Mouse (Mus musculus): Measurements from ENCODE around the gene Trmt1l. TPM values are rescaled to one million over a fixed set of nuclear protein-coding genes. Genes with fewer than 3 reads are reported as not detected.
"Not testable (repeated sequence)": the region's sequence is repeated elsewhere in the genome, so short reads cannot be mapped to it uniquely, and the experiment has no call there.

Gene Trmt1l
- polyA plus RNA-seq, 1 experiment from 2014 or later = 18.9 TPM

GRCm38 (mm10) chr1:151457087-151457486 is 28.7 kb downstream of the Trmt1l start:
- WGBS (ENCODE audit: insufficient replicate concordance) = 26% methylated on average over 5 of the region's 5 CpGs

GRCm38 (mm10) chr1:151461265-151461664 is 32.9 kb downstream of the Trmt1l start:
- no peaks in the 10 kb centered on the region for H3K27me3 ChIP-seq
- no peak overlapping the region for H3K9ac ChIP-seq
- DNase-seq (no peak), ATAC-seq (ENCODE audit: low read depth) (no peak)
- no peak overlapping the region for H3K4me3 ChIP-seq (replicated peaks)
- H3K36me3 ChIP-seq = peaks cover 42% of the 10 kb centered on the region
- no peaks in the 10 kb centered on the region; the same call in 1 of the 2 replicates for H3K4me1 ChIP-seq (replicated peaks)
- H3K9me3 ChIP-seq (replicated peaks) = no peaks in the 10 kb centered on the region
- H3K27ac ChIP-seq = no peak overlapping the region
- H3K4me2 ChIP-seq = no peak overlapping the region
- 83% methylated on average over 9 of the region's 9 CpGs for WGBS (ENCODE audit: insufficient replicate concordance)

More at GRCm38 (mm10) chr1:151457087-151457486, 28.7 kb downstream of the Trmt1l start:
- Histone ChIP-seq H3K4me3 (replicated peaks) (no peak overlapping the region), H3K9me3 (replicated peaks) (no peaks in the 10 kb centered on the region), H3K27ac (no peak overlapping the region), H3K27me3 (no peaks in the 10 kb centered on the region), H3K4me1 (replicated peaks) (no peaks in the 10 kb centered on the region), H3K9ac (no peak overlapping the region), H3K4me2 (no peak overlapping the region), H3K36me3 (peaks cover 66% of the 10 kb centered on the region)
- DNase-seq = no peak
- no peak for ATAC-seq (ENCODE audit: low read depth)

GRCm38 (mm10) chr1:151464914-151465313 is 36.6 kb downstream of the Trmt1l start:
- H3K4me2 ChIP-seq = no peak overlapping the region
- no peak overlapping the region for H3K27ac ChIP-seq
- no peak overlapping the region for H3K9ac ChIP-seq
- no peak overlapping the region for H3K4me3 ChIP-seq (replicated peaks)
- no peak for ATAC-seq (ENCODE audit: low read depth)
- H3K36me3 ChIP-seq = peaks cover 17% of the 10 kb centered on the region
- DNase-seq = no peak
- WGBS (ENCODE audit: insufficient replicate concordance) = 68% methylated on average over 4 of the region's 4 CpGs
- H3K27me3 ChIP-seq = no peaks in the 10 kb centered on the region
- no peaks in the 10 kb centered on the region; the same call in 1 of the 2 replicates for H3K4me1 ChIP-seq (replicated peaks)
- no peaks in the 10 kb centered on the region for H3K9me3 ChIP-seq (replicated peaks)

DNA sequence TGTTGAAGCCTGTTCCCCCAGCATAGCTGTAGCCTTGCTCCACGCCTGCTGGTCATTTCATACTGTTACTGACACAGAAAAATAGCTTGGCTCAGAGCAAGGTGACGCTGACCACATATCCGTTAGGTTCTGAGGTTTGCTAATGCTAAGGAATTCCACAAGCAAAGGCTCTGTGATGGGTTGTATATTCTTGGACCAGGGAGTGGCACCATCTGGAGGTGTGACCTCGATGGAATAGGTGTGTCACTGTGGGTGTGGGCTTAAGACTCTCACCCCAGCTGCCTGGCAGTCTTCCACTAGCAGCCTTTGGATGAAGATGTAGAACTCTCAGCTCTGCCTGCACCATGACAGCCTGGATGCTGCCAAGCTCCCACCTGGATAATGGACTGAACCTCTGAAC is 38.2 kb downstream of the Trmt1l start:
- DNase-seq (no peak), ATAC-seq (ENCODE audit: low read depth) (no peak)
- H3K4me2 ChIP-seq = no peak overlapping the region
- H3K27ac ChIP-seq = no peak overlapping the region
- no peaks in the 10 kb centered on the region for H3K9me3 ChIP-seq (replicated peaks)
- no peaks in the 10 kb centered on the region for H3K27me3 ChIP-seq
- H3K36me3 ChIP-seq = peaks cover 17% of the 10 kb centered on the region
- WGBS (ENCODE audit: insufficient replicate concordance) = 73% methylated on average over 4 of the region's 4 CpGs
- H3K4me3 ChIP-seq (replicated peaks) = no peak overlapping the region
- no peak overlapping the region for H3K9ac ChIP-seq
- no peaks in the 10 kb centered on the region; the same call in 1 of the 2 replicates for H3K4me1 ChIP-seq (replicated peaks)

GRCm38 (mm10) chr1:151471429-151471828 is 43.1 kb downstream of the Trmt1l start:
- DNase-seq (no peak), ATAC-seq (ENCODE audit: low read depth) (no peak)
- H3K27me3 ChIP-seq = no peaks in the 10 kb centered on the region
- 77% methylated on average over 7 of the region's 7 CpGs for WGBS (ENCODE audit: insufficient replicate concordance)
- H3K9me3 ChIP-seq (replicated peaks) = no peaks in the 10 kb centered on the region
- no peak overlapping the region for H3K4me2 ChIP-seq
- peaks cover 50% of the 10 kb centered on the region for H3K36me3 ChIP-seq
- H3K4me1 ChIP-seq (replicated peaks) = no peaks in the 10 kb centered on the region
- H3K9ac ChIP-seq = no peak overlapping the region
- H3K27ac ChIP-seq = no peak overlapping the region
- H3K4me3 ChIP-seq (replicated peaks) = no peak overlapping the region

DNA sequence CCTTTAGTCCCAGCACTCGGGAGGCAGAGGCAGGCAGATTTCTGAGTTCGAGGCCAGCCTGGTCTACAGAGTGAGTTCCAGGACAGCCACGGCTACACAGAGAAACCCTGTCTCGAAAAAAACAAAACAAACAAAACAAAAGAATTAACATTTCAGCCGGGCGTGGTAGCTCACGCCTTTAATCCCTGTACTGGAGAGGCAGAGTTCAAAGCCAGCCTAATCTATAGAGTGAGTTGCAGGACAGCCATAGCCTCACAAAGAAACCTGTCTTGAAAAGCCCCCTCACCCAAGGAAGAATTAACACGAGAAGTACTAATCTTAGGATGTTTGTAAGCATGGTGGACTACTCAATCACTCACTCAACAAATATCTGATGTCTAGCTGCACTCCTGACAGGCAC is 44.0 kb downstream of the Trmt1l start:
- H3K4me2 ChIP-seq; H3K4me1 ChIP-seq (replicated peaks); H3K4me3 ChIP-seq (replicated peaks); H3K27ac ChIP-seq; H3K9me3 ChIP-seq (replicated peaks); H3K27me3 ChIP-seq; ATAC-seq (ENCODE audit: low read depth); H3K9ac ChIP-seq; DNase-seq: not testable (repeated sequence)
- peaks cover 55% of the 10 kb centered on the region for H3K36me3 ChIP-seq
- 79% methylated on average over 8 of the region's 8 CpGs for WGBS (ENCODE audit: insufficient replicate concordance)

DNA sequence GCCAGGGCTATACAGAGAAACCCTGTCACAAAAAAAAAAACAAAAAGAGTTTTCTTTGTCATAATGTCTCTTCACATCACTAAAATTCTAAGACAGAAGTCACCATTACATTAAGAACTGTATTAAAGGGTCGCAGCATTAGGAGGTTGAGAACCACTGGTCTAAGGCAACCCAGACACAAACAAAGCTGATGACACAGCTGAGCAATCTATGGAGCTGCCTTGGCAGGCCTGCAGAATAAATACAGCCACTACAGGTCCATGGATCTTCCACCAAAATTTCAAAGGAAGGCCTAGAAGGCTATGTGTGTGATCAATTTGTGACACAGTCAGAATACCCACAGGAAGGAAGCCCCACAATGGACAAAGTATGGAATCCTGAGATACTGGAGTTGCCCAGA is 54.2 kb downstream of the Trmt1l start:
- WGBS (ENCODE audit: insufficient replicate concordance) = 88% methylated on average over 1 of the region's 1 CpGs
- H3K27ac ChIP-seq = no peak overlapping the region
- H3K4me2 ChIP-seq = no peak overlapping the region
- DNase-seq = no peak
- H3K9me3 ChIP-seq (replicated peaks) = no peaks in the 10 kb centered on the region
- H3K4me3 ChIP-seq (replicated peaks) = no peak overlapping the region
- H3K36me3 ChIP-seq = peaks cover 12% of the 10 kb centered on the region
- H3K27me3 ChIP-seq = no peaks in the 10 kb centered on the region
- H3K4me1 ChIP-seq (replicated peaks) = peaks cover 29% of the 10 kb centered on the region
- ATAC-seq (ENCODE audit: low read depth) = no peak
- H3K9ac ChIP-seq = no peak overlapping the region

GRCm38 (mm10) chr1:151483568-151483967 is 55.2 kb downstream of the Trmt1l start:
- Histone ChIP-seq H3K9me3 (replicated peaks) (no peaks in the 10 kb centered on the region), H3K27me3 (no peaks in the 10 kb centered on the region), H3K4me2 (no peak overlapping the region), H3K4me1 (replicated peaks) (peaks cover 29% of the 10 kb centered on the region), H3K4me3 (replicated peaks) (no peak overlapping the region), H3K36me3 (peaks cover 8% of the 10 kb centered on the region; the same call in 1 of the 2 replicates), H3K9ac (no peak overlapping the region), H3K27ac (no peak overlapping the region)
- DNase-seq (no peak), ATAC-seq (ENCODE audit: low read depth) (no peak)
- WGBS (ENCODE audit: insufficient replicate concordance) = 39% methylated on average over 1 of the region's 1 CpGs

DNA sequence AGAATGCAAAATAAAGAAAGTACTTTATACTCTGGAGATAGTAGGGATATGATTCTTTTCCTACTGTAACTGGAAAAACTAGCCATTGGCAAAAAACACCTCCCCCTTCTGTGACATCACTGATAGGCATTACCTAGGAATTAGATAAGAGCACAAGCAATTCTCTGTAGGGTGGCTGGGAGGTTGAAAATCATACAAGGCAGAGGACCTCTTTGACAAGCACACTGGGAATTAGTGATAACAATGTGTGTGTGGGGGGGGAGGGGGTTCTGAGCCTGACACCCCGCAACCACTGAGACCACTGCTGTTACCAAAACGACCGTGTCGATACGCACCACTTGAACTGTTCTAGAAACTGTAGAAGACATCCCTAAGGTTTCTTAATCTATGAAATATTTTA is 56.4 kb downstream of the Trmt1l start:
- Histone ChIP-seq H3K4me1 (replicated peaks) (peaks cover 34% of the 10 kb centered on the region), H3K4me2 (0 out of 2 replicates have a peak overlapping the region, but pooled peaks have one; percentile 28), H3K9me3 (replicated peaks) (no peaks in the 10 kb centered on the region), H3K4me3 (replicated peaks) (no peak overlapping the region), H3K9ac (no peak overlapping the region), H3K27ac (no peak overlapping the region), H3K36me3 (peaks cover 5% of the 10 kb centered on the region; the same call in 1 of the 2 replicates), H3K27me3 (no peaks in the 10 kb centered on the region)
- no peak for DNase-seq
- WGBS (ENCODE audit: insufficient replicate concordance) = 28% methylated on average over 5 of the region's 5 CpGs
- ATAC-seq (ENCODE audit: low read depth) = peak; percentile 74

GRCm38 (mm10) chr1:151489806-151490205 is 61.5 kb downstream of the Trmt1l start:
- Histone ChIP-seq H3K27ac (no peak overlapping the region), H3K9me3 (replicated peaks) (no peaks in the 10 kb centered on the region), H3K27me3 (no peaks in the 10 kb centered on the region), H3K4me1 (replicated peaks) (peaks cover 52% of the 10 kb centered on the region), H3K36me3 (no peaks in the 10 kb centered on the region), H3K9ac (no peak overlapping the region), H3K4me2 (no peak overlapping the region), H3K4me3 (replicated peaks) (no peak overlapping the region)
- no peak for ATAC-seq (ENCODE audit: low read depth)
- WGBS (ENCODE audit: insufficient replicate concordance) = 65% methylated on average over 6 of the region's 6 CpGs
- DNase-seq = no peak

DNA sequence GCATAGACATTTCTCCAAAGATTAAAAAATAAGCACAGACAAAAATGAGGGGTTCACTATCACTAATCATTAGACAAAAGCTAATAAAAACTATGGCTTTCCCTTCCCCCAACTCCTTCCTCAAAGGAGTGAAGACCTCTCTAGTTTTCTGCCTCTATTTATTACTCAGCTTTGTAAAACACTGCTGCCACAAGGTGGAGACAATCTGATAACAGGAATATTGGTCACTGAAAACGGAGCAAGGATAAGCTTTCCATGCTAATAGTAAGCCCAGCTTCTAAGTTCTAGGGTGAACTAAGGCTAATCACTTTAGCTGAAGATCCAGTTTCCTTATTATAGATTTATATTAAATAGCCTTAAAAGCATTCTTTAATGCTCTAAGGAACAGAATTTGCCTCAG is 64.1 kb downstream of the Trmt1l start:
- H3K9me3 ChIP-seq (replicated peaks) = no peaks in the 10 kb centered on the region
- DNase-seq (no peak), ATAC-seq (ENCODE audit: low read depth) (no peak)
- no peak overlapping the region for H3K9ac ChIP-seq
- 11% methylated on average over 1 of the region's 1 CpGs for WGBS (ENCODE audit: insufficient replicate concordance)
- H3K4me1 ChIP-seq (replicated peaks) = peaks cover 67% of the 10 kb centered on the region
- no peak overlapping the region for H3K27ac ChIP-seq
- H3K27me3 ChIP-seq = no peaks in the 10 kb centered on the region
- no peaks in the 10 kb centered on the region for H3K36me3 ChIP-seq
- no peak overlapping the region for H3K4me3 ChIP-seq (replicated peaks)
- H3K4me2 ChIP-seq = no peak overlapping the region

DNA sequence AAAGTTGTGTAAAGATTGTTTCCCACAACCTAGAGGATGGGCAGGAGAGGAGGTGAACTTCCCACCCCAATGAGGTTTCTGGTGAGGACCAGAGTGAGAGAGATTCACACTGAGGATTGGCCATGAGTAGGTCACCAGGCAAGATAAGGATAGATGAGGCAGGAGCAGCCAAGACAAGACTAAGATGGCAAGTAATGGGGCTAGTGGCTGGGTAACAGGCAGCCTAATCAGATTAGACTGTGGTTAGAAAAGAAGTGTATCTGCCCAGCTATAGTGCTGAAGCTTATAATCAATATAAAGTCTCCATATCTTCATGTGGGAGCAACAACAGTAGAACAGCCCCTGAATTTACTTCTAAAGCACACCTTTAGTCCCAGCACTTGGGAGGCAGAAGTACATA is 65.5 kb downstream of the Trmt1l start:
- no peak for DNase-seq
- H3K36me3 ChIP-seq = no peaks in the 10 kb centered on the region
- ATAC-seq (ENCODE audit: low read depth) = peak; percentile 48
- H3K9me3 ChIP-seq (replicated peaks) = no peaks in the 10 kb centered on the region
- no peak overlapping the region for H3K9ac ChIP-seq
- peaks cover 72% of the 10 kb centered on the region for H3K4me1 ChIP-seq (replicated peaks)
- no peak overlapping the region for H3K27ac ChIP-seq
- no peak overlapping the region for H3K4me3 ChIP-seq (replicated peaks)
- H3K4me2 ChIP-seq = no peak overlapping the region
- H3K27me3 ChIP-seq = no peaks in the 10 kb centered on the region
